Mouse (Mus musculus): ENCODE data around the gene Minos1. TPM values are rescaled to one million over a fixed set of nuclear protein-coding genes. Genes with fewer than 3 reads are reported as not detected.

The Minos1 gene
- polyA plus RNA-seq, 1 experiment from 2014 or later, result 564 TPM

DNA sequence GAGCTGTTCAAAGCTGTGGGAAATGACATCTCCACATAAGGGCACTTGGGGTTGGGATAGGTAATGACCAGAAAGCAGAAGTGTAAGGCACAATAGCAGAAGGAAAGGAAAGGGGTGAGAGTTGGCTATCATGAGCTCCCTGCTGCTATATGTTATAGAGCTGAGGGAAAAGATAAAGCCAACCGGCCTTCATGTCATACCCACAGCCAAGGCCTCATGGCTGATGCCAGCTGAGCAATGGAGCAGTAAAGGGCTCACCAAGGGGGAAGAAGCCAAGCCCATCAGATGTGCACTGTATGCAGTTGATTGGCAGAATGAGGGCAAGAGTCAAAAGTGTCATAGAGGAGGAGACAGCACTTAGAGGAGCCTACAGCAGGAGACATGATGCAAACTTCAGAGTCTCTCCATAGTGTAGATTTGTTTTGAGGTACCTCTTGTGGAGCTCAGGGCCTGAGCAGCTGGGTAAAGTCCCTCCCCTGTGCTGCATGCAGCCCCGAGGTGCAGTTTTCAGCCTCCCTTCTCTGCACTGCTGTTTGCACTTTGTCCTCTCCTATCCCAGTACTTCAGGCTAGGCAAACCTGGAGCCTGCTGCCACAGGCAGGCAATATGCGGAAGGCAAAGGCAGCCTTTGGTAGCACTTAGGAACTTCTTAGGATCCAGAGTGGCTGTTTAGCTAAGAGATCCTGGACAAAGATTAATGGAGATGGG lies 14.4 kb downstream of the Minos1 start:
- peak; percentile 90 for ATAC-seq (replicated peaks; ENCODE audit: low FRiP score)
- 52% methylated on average over 3 of the region's 3 CpGs for WGBS
- Histone ChIP-seq H3K4me1 (replicated peaks; ENCODE audit: control insufficient read depth, insufficient read depth, low read length) (peaks cover 70% of the 10 kb centered on the region), H3K27ac (ENCODE audit: low read depth, low read length) (peak overlapping the region; percentile 78), H3K9ac (ENCODE audit: low read depth, low read length) (0 out of 2 replicates have a peak overlapping the region, but pooled peaks have one; percentile 8), H3K4me2 (peak overlapping the region; percentile 26), H3K4me3 (ENCODE audit: low read depth, low read length) (no peak overlapping the region), H3K9me3 (ENCODE audit: control insufficient read depth, low read length) (no peaks in the 10 kb centered on the region), H3K27me3 (replicated peaks; ENCODE audit: control insufficient read depth, insufficient read depth, low read length) (no peaks in the 10 kb centered on the region), H3K36me3 (ENCODE audit: control insufficient read depth, insufficient read depth, low read length) (no peaks in the 10 kb centered on the region)
- DNase-seq (ENCODE audit: low spot score), result no peak

DNA sequence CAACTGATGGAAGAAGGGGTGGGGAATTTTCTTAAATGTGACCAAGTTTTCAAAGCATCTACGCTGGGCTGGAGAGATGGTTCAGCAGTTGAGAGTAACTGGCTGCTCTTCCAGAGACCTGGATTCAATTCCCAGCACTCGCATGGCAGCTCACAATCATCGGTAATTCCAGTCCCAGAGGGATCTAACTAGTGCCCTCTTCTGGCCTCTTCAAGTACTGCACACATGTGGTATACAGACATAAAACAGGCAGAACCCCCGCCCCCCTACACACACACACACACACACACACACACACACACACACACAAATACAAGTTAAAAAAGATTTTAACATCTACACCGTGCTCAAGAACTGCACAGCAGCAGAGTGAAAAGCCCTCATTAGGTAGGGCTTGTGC lies 15.2 kb downstream of the Minos1 start:
- H3K4me1 ChIP-seq (replicated peaks; ENCODE audit: control insufficient read depth, insufficient read depth, low read length), result peaks cover 70% of the 10 kb centered on the region
- whole genome bisulfite sequencing, result 86% methylated on average over 5 of the region's 5 CpGs
- no peaks in the 10 kb centered on the region for H3K9me3 ChIP-seq (ENCODE audit: control insufficient read depth, low read length)
- H3K27me3 ChIP-seq (replicated peaks; ENCODE audit: control insufficient read depth, insufficient read depth, low read length), result no peaks in the 10 kb centered on the region
- no peak for ATAC-seq (replicated peaks; ENCODE audit: low FRiP score)
- H3K9ac ChIP-seq (ENCODE audit: low read depth, low read length), result no peak overlapping the region
- no peak for DNase-seq (ENCODE audit: low spot score)
- H3K27ac ChIP-seq (ENCODE audit: low read depth, low read length), result no peak overlapping the region; the same call in 1 of the 2 replicates
- no peak overlapping the region for H3K4me2 ChIP-seq
- no peaks in the 10 kb centered on the region for H3K36me3 ChIP-seq (ENCODE audit: control insufficient read depth, insufficient read depth, low read length)
- H3K4me3 ChIP-seq (ENCODE audit: low read depth, low read length), result no peak overlapping the region

- Histone ChIP-seq H3K9me3 (ENCODE audit: control insufficient read depth, low read length) (no peaks in the 10 kb centered on the region), H3K36me3 (ENCODE audit: control insufficient read depth, insufficient read depth, low read length) (no peaks in the 10 kb centered on the region), H3K27ac (ENCODE audit: low read depth, low read length) (no peak overlapping the region), H3K4me2 (no peak overlapping the region), H3K9ac (ENCODE audit: low read depth, low read length) (no peak overlapping the region), H3K27me3 (replicated peaks; ENCODE audit: control insufficient read depth, insufficient read depth, low read length) (no peaks in the 10 kb centered on the region), H3K4me3 (ENCODE audit: low read depth, low read length) (no peak overlapping the region), H3K4me1 (replicated peaks; ENCODE audit: control insufficient read depth, insufficient read depth, low read length) (peaks cover 48% of the 10 kb centered on the region)
- ATAC-seq (replicated peaks; ENCODE audit: low FRiP score) (no peak), DNase-seq (ENCODE audit: low spot score) (no peak)
- WGBS, result 71% methylated on average over 3 of the region's 3 CpGs
Measured at GRCm38 (mm10) chr4:139112482-139112881, 18.4 kb downstream of the Minos1 start.

- Histone ChIP-seq H3K27me3 (replicated peaks; ENCODE audit: control insufficient read depth, insufficient read depth, low read length) (no peaks in the 10 kb centered on the region), H3K36me3 (ENCODE audit: control insufficient read depth, insufficient read depth, low read length) (no peaks in the 10 kb centered on the region; the same call in 1 of the 2 replicates), H3K27ac (ENCODE audit: low read depth, low read length) (peak overlapping the region; percentile 46; the same call in 1 of the 2 replicates), H3K9ac (ENCODE audit: low read depth, low read length) (no peak overlapping the region), H3K9me3 (ENCODE audit: control insufficient read depth, low read length) (no peaks in the 10 kb centered on the region), H3K4me1 (replicated peaks; ENCODE audit: control insufficient read depth, insufficient read depth, low read length) (peaks cover 38% of the 10 kb centered on the region), H3K4me3 (ENCODE audit: low read depth, low read length) (no peak overlapping the region), H3K4me2 (no peak overlapping the region)
- ATAC-seq (replicated peaks; ENCODE audit: low FRiP score) (no peak), DNase-seq (ENCODE audit: low spot score) (no peak)
- 45% methylated on average over 3 of the region's 3 CpGs for WGBS
Measured at GRCm38 (mm10) chr4:139111421-139111820, 19.5 kb downstream of the Minos1 start.

DNA sequence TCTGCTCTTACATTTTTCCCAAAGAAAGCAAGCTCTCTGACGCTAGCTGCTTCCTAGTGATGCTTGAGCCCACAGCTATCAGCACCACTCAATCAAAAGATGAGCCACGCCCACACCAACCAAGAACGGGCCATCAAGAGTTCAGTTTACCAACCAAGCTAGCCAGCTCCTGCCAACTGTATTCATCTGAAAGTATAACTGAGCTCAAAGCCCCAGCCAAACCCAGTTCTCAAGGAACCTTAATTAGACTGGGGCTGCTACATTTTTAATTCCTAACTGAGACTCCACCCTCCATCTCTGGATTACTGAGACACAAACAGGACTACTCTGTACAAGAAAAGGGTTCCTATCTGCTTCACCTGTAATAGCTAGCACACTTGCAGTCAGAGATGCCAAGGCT lies 20.1 kb downstream of the Minos1 start:
- H3K4me2 ChIP-seq, result no peak overlapping the region
- H3K9ac ChIP-seq (ENCODE audit: low read depth, low read length), result no peak overlapping the region
- ATAC-seq (replicated peaks; ENCODE audit: low FRiP score) (no peak), DNase-seq (ENCODE audit: low spot score) (no peak)
- H3K4me1 ChIP-seq (replicated peaks; ENCODE audit: control insufficient read depth, insufficient read depth, low read length), result peaks cover 33% of the 10 kb centered on the region
- H3K27me3 ChIP-seq (replicated peaks; ENCODE audit: control insufficient read depth, insufficient read depth, low read length), result no peaks in the 10 kb centered on the region
- 0 out of 2 replicates have a peak overlapping the region, but pooled peaks have one; percentile 46 for H3K27ac ChIP-seq (ENCODE audit: low read depth, low read length)
- H3K36me3 ChIP-seq (ENCODE audit: control insufficient read depth, insufficient read depth, low read length), result no peaks in the 10 kb centered on the region; the same call in 1 of the 2 replicates
- H3K4me3 ChIP-seq (ENCODE audit: low read depth, low read length), result no peak overlapping the region
- no peaks in the 10 kb centered on the region for H3K9me3 ChIP-seq (ENCODE audit: control insufficient read depth, low read length)
- WGBS, result 36% methylated on average over 3 of the region's 3 CpGs

- Histone ChIP-seq H3K9me3 (ENCODE audit: control insufficient read depth, low read length) (no peaks in the 10 kb centered on the region), H3K4me1 (replicated peaks; ENCODE audit: control insufficient read depth, insufficient read depth, low read length) (peaks cover 5% of the 10 kb centered on the region), H3K27ac (ENCODE audit: low read depth, low read length) (no peak overlapping the region), H3K4me2 (no peak overlapping the region), H3K27me3 (replicated peaks; ENCODE audit: control insufficient read depth, insufficient read depth, low read length) (no peaks in the 10 kb centered on the region), H3K36me3 (ENCODE audit: control insufficient read depth, insufficient read depth, low read length) (peaks cover 22% of the 10 kb centered on the region; the same call in 1 of the 2 replicates), H3K9ac (ENCODE audit: low read depth, low read length) (no peak overlapping the region), H3K4me3 (ENCODE audit: low read depth, low read length) (no peak overlapping the region)
- no peak for DNase-seq (ENCODE audit: low spot score)
- ATAC-seq (replicated peaks; ENCODE audit: low FRiP score), result no peak
- WGBS, result 96% methylated on average over 1 of the region's 1 CpGs
Measured at GRCm38 (mm10) chr4:139105453-139105852, 25.5 kb downstream of the Minos1 start.

- Histone ChIP-seq H3K36me3 (ENCODE audit: control insufficient read depth, insufficient read depth, low read length) (peaks cover 22% of the 10 kb centered on the region; the same call in 1 of the 2 replicates), H3K27me3 (replicated peaks; ENCODE audit: control insufficient read depth, insufficient read depth, low read length) (no peaks in the 10 kb centered on the region), H3K4me2 (no peak overlapping the region), H3K4me3 (ENCODE audit: low read depth, low read length) (no peak overlapping the region), H3K4me1 (replicated peaks; ENCODE audit: control insufficient read depth, insufficient read depth, low read length) (no peaks in the 10 kb centered on the region), H3K9me3 (ENCODE audit: control insufficient read depth, low read length) (no peaks in the 10 kb centered on the region), H3K9ac (ENCODE audit: low read depth, low read length) (no peak overlapping the region), H3K27ac (ENCODE audit: low read depth, low read length) (no peak overlapping the region)
- DNase-seq (ENCODE audit: low spot score) (no peak), ATAC-seq (replicated peaks; ENCODE audit: low FRiP score) (no peak)
- 85% methylated on average over 6 of the region's 6 CpGs for WGBS
Measured at GRCm38 (mm10) chr4:139101546-139101945, 29.4 kb downstream of the Minos1 start.

DNA sequence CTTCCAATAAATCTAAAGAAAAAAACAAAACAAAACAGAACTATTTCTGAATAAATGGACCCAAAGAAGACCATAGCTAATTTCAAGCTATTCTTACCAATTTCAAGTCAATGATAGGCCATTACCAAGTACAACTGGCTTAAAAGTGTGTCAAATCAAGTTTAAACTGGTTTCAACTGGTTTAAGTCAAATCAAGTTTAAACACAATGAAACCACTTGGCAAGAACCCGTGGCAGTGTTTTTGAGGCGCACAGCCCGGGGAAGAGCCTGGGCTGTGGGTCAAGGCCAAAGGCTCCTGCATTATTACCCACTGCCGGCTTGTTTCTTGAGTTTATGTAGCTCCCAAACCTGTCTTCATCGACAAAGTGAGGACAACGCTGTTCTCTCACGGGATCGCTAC lies 30.6 kb downstream of the Minos1 start:
- ATAC-seq (replicated peaks; ENCODE audit: low FRiP score), result no peak
- Histone ChIP-seq H3K4me3 (ENCODE audit: low read depth, low read length) (no peak overlapping the region), H3K4me1 (replicated peaks; ENCODE audit: control insufficient read depth, insufficient read depth, low read length) (no peaks in the 10 kb centered on the region), H3K27me3 (replicated peaks; ENCODE audit: control insufficient read depth, insufficient read depth, low read length) (0 out of 2 replicates have a peak, but pooled peaks cover under 1% of the 10 kb centered on the region), H3K9ac (ENCODE audit: low read depth, low read length) (no peak overlapping the region), H3K27ac (ENCODE audit: low read depth, low read length) (no peak overlapping the region), H3K36me3 (ENCODE audit: control insufficient read depth, insufficient read depth, low read length) (peaks cover 22% of the 10 kb centered on the region; the same call in 1 of the 2 replicates), H3K9me3 (ENCODE audit: control insufficient read depth, low read length) (no peaks in the 10 kb centered on the region), H3K4me2 (no peak overlapping the region)
- DNase-seq (ENCODE audit: low spot score), result no peak
- 90% methylated on average over 8 of the region's 8 CpGs for WGBS

- no peak for DNase-seq (ENCODE audit: low spot score)
- WGBS, result 68% methylated on average over 5 of the region's 5 CpGs
- peaks cover 39% of the 10 kb centered on the region for H3K27me3 ChIP-seq (replicated peaks; ENCODE audit: control insufficient read depth, insufficient read depth, low read length)
Measured at GRCm38 (mm10) chr4:139096201-139096600, 34.7 kb downstream of the Minos1 start.

More at GRCm38 (mm10) chr4:139096201-139096600, 34.7 kb downstream of the Minos1 start:
- Histone ChIP-seq H3K4me3 (ENCODE audit: low read depth, low read length) (no peak overlapping the region), H3K4me2 (no peak overlapping the region), H3K9me3 (ENCODE audit: control insufficient read depth, low read length) (peaks cover 6% of the 10 kb centered on the region; the same call in 1 of the 2 replicates), H3K27ac (ENCODE audit: low read depth, low read length) (no peak overlapping the region), H3K9ac (ENCODE audit: low read depth, low read length) (no peak overlapping the region), H3K4me1 (replicated peaks; ENCODE audit: control insufficient read depth, insufficient read depth, low read length) (peaks cover 3% of the 10 kb centered on the region), H3K36me3 (ENCODE audit: control insufficient read depth, insufficient read depth, low read length) (no peaks in the 10 kb centered on the region)
- ATAC-seq (replicated peaks; ENCODE audit: low FRiP score), result no peak
